ENCODE assay signal across 8 mouse cellular contexts in the genomic region with DNA sequence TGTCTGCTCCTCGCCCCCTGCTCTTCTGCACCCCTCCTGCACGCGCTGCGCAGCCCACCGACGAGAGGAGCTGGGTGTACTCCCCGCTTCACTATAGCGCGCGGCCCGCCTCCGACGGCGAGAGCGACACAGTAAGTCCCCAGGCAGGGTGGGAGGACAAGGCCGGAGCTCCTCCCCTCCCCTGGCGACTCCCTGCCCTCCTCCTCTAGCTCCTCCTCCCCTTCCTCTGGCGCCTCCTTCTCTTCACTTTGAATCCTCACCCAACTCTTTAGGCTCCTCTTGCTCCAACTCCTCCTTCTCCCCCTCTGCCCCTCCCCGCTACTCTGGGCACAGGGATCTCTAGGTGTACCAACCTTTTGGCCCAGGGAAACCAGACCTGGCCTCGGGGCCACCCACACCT. TPM values are rescaled to one million over a fixed set of nuclear protein-coding genes. Genes with fewer than 3 reads are reported as not detected.
DNase-seq lines count a peak whose midpoint lies in the region; ATAC-seq lines count a peak whose summit lies in the region.

No protein-coding gene starts in this region.

- H3K4me3 ChIP-seq in lung, embryonic 15.5 days, result peak overlapping the region; percentile 28

- peaks cover 48% of the 10 kb centered on the region for H3K4me1 ChIP-seq in lung, embryonic 15.5 days

- no peaks in the 10 kb centered on the region for H3K27me3 ChIP-seq in lung, embryonic 15.5 days

- H3K36me3 ChIP-seq in lung, embryonic 15.5 days, result peaks cover 46% of the 10 kb centered on the region

- DNase-seq in cerebellum, adult 11 months, result peak; percentile 39
- no peak for DNase-seq in cerebellum, adult 8-10 months
- peak; percentile 80 for DNase-seq in urinary bladder, postnatal 14 days (ENCODE audit: low spot score)
- DNase-seq in urinary bladder, postnatal 10 days (ENCODE audit: low spot score), result no peak
- DNase-seq in kidney, adult 8-10 months, result peak; percentile 53 to 84
- DNase-seq in urinary bladder, postnatal 36 days (ENCODE audit: low spot score in 2 of 2), result peak; percentile 37 to 70

- no peaks in the 10 kb centered on the region for H3K9me3 ChIP-seq in lung, embryonic 15.5 days

- peak overlapping the region; percentile 58 for H3K4me2 ChIP-seq in lung, embryonic 15.5 days

- peak overlapping the region; percentile 40 for H3K9ac ChIP-seq in lung, embryonic 15.5 days

- 16% methylated on average over 18 of the region's 20 CpGs for WGBS in lung, embryonic 15.5 days

- ATAC-seq in lung, embryonic 15.5 days (ENCODE audit: borderline replicate concordance, extremely low read depth, low FRiP score, low TSS enrichment), result no peak
- no peak for ATAC-seq in monocyte, adult 5-6 weeks (replicated peaks; ENCODE audit: insufficient number of reproducible peaks, low FRiP score, low TSS enrichment, poor library complexity, severe bottlenecking)

- H3K27ac ChIP-seq in lung, embryonic 15.5 days, result peak overlapping the region; percentile 44; the same call in 1 of the 2 replicates

RNA-seq across cellular contexts. Expression of a gene that starts 3.6 kb away (rescaled TPM):
- 48.4 and 49.9 TPM in 2 replicates for polyA plus RNA-seq in lung, embryonic 15.5 days (2015; fragmentation: Nextera tagmentation; extraction: Ambion mirVana)
- total RNA-seq in monocyte, adult 5-6 weeks (2017), result 24.5 to 34.3 TPM (median 25.5 TPM) in 3 replicates

RNA-seq across cellular contexts. Expression of a gene that starts 11.3 kb away (rescaled TPM):
- 17.8 and 18.3 TPM in 2 replicates for polyA plus RNA-seq in lung, embryonic 15.5 days (2015; fragmentation: Nextera tagmentation; extraction: Ambion mirVana)
- 0.19 TPM in 1 of 3 replicates, not detected in the others for total RNA-seq in monocyte, adult 5-6 weeks (2017)

RNA-seq across cellular contexts. Expression of a gene that starts 24.5 kb away (rescaled TPM):
- polyA plus RNA-seq in lung, embryonic 15.5 days (2015; fragmentation: Nextera tagmentation; extraction: Ambion mirVana), result 45.4 and 47.0 TPM in 2 replicates
- total RNA-seq in monocyte, adult 5-6 weeks (2017), result 47.3 to 69.4 TPM (median 50.3 TPM) in 3 replicates

RNA-seq across cellular contexts. Expression of a gene that starts 25.8 kb away (rescaled TPM):
- 0.07 and 0.10 TPM in 2 replicates for polyA plus RNA-seq in lung, embryonic 15.5 days (2015; fragmentation: Nextera tagmentation; extraction: Ambion mirVana)
- total RNA-seq in monocyte, adult 5-6 weeks (2017), result not detected in 3 replicates

RNA-seq across cellular contexts. Expression of a gene that starts 25.9 kb away (rescaled TPM):
- 26.4 and 28.8 TPM in 2 replicates for polyA plus RNA-seq in lung, embryonic 15.5 days (2015; fragmentation: Nextera tagmentation; extraction: Ambion mirVana)
- total RNA-seq in monocyte, adult 5-6 weeks (2017), result 2.6 to 8.9 TPM (median 3.0 TPM) in 3 replicates

Comparison
In these comparisons a context has a peak if more than half of its experiments do, and no peak if none do; other contexts are left out.
1. DNase-seq: peak in cerebellum, adult 11 months (single experiment), urinary bladder, postnatal 14 days (single experiment), kidney, adult 8-10 months (2 of 2) and urinary bladder, postnatal 36 days (2 of 2); none in cerebellum, adult 8-10 months (single experiment) and urinary bladder, postnatal 10 days (single experiment).